Mouse (Mus musculus) G1E (cell line): Measurements from ENCODE around the gene Bex3. TPM values are rescaled to one million over a fixed set of nuclear protein-coding genes. Genes with fewer than 3 reads are reported as not detected.
"Not testable (repeated sequence)": the region's sequence is repeated elsewhere in the genome, so short reads cannot be mapped to it uniquely, and the experiment has no call there.

Experiments
- ATAC-seq: 2 replicates; pipeline ENCODE4 v1.8.0; 2016; ENCODE audit warnings: mild to moderate bottlenecking; ENCODE audit not compliant: insufficient number of reproducible peaks, poor library complexity, low FRiP score, severe bottlenecking; ENCODE audit errors: extremely low read depth
- DNase-seq: peaks from one replicate; pipeline ENCODE4 v3.0.0; 2012; ENCODE audit warnings: low spot score
- H3K27me3 ChIP-seq: 2 replicates; pipeline ENCODE4 v1.6.1; 2012; ENCODE audit warnings: mild to moderate bottlenecking, low read length, inconsistent platforms; ENCODE audit not compliant: insufficient read depth
- H3K36me3 ChIP-seq: replicated peaks from 2 replicates; pipeline ENCODE3; 2012; ENCODE audit warnings: mild to moderate bottlenecking, inconsistent platforms
- H3K4me1 ChIP-seq: 2 replicates; pipeline ENCODE4 v1.6.1; 2012; ENCODE audit warnings: low read depth, low read length, inconsistent platforms, mixed read lengths; ENCODE audit not compliant: insufficient read depth
- H3K4me3 ChIP-seq: 2 replicates; pipeline ENCODE4 v1.5.1; 2012; ENCODE audit warnings: low read depth, mild to moderate bottlenecking, inconsistent platforms, low read length, moderate library complexity, mixed read lengths
- H3K9me3 ChIP-seq: replicated peaks from 2 replicates; pipeline ENCODE4 v1.6.1; 2012; ENCODE audit warnings: inconsistent platforms
- CTCF ChIP-seq: IDR thresholded peaks from 2 replicates; pipeline ENCODE4 v1.5.1; 2012; ENCODE audit warnings: low read depth, low read length, inconsistent platforms, mixed read lengths
- GATA1 ChIP-seq: IDR thresholded peaks from 2 replicates; pipeline ENCODE4 v1.6.1; 2012; ENCODE audit warnings: borderline replicate concordance, low read length, inconsistent platforms, mixed read lengths
- GATA2 ChIP-seq: IDR thresholded peaks from 2 replicates; pipeline ENCODE4 v1.6.1; 2012; ENCODE audit warnings: low read depth, low read length, inconsistent platforms, borderline replicate concordance
- POLR2AphosphoS5 ChIP-seq: IDR thresholded peaks from 2 replicates; pipeline ENCODE4 v1.6.1; 2012; ENCODE audit warnings: low read depth, low read length, inconsistent platforms; ENCODE audit not compliant: insufficient replicate concordance
- TAL1 ChIP-seq: conservative IDR thresholded peaks from 2 replicates; pipeline ENCODE4 v1.6.1; 2012; ENCODE audit warnings: low read depth, low read length, inconsistent platforms, mixed read lengths
- polyA plus RNA-seq: library from polyadenylated mRNA; stranded (reverse); fragments of >175 nt; gene quantifications from 2 replicates; pipeline ENCODE4 v1.2.3, GENCODE M21; 2012
- total RNA-seq, 2 experiments: library from RNA; stranded (forward) in 1 of 2; stranded (reverse) in 1 of 2; fragments of 200-1000 nt in 1 of 2; fragments of >200 nt in 1 of 2; fragmentation: Nextera tagmentation in 1 of 2; gene quantifications; 2 replicates each; pipeline ENCODE4 v1.2.3; 2014 to 2017

Bex3 gene
- total RNA-seq (2014; fragmentation: Nextera tagmentation) (269 and 293 TPM in 2 replicates), total RNA-seq (2017) (192 and 233 TPM in 2 replicates), polyA plus RNA-seq (525 and 668 TPM in 2 replicates)

DNA sequence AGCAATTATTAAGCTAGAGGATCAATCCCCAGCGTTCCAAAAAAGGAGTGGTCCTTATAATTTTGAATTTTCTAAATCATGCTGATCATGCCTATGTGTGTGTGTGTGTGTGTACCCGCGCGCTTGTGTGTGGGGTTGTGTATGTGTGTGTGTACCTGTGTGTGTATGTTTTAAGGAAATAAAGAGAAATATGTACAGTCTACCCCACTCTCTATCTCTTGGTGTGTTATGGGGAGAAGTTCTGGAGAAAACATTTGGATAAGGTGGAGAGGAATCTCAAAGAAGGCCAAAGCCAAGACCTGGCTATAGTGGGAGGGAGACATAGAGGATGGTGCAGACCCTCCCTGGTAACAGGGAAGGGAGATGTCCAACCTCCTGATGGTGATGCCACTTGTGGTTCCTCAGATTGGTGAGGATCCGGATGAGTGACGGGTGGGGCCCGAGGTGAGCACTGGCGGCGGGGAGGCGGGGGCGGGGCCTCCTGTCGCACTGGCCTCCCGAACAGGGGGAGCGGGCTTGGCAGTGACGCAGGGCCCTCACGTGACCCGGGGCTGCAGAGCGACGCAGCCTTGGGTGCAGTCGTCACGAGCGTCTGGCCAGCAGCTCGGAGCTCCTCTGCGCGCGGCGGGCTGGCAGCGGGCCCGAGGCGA is at the start of gene Bex3:
Bex3 (plus strand) TSS at position 511 of the 650 bp plus-strand sequence.
- H3K9me3 ChIP-seq, H3K4me1 ChIP-seq, H3K27me3 ChIP-seq, DNase-seq: not testable (repeated sequence)
- peaks cover 13% of the 10 kb centered on the region for H3K36me3 ChIP-seq
- peak; percentile 88 for ATAC-seq
- H3K4me3 ChIP-seq: peak within 1 kb of the TSS; percentile 68

DNA sequence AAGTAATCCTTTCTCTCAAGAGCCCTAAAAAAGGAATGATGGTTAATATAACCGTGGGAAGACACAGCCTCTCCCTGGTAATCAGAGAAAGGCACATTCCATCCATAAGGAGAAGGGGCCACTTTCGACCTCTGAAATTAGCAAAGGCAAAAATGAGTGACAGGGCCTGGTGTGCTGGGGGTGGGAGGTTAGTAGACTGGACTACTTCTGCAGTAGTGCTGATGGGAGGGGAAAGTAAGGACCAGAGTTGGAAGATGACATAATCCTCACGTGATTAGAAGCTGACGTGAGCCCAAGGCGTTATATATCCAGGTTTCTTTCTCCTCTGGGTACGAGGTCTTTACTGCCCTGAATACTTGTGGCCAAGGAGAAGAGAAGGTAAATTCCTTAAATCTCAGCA is 46.3 kb upstream of the Bex3 start:
- H3K36me3 ChIP-seq: no peaks in the 10 kb centered on the region
- no peaks in the 10 kb centered on the region for H3K27me3 ChIP-seq
- no peak overlapping the region for H3K4me3 ChIP-seq
- no peaks in the 10 kb centered on the region for H3K9me3 ChIP-seq
- DNase-seq (no peak), ATAC-seq (no peak)
- TF ChIP-seq TAL1 (no peak), GATA2 (no peak), POLR2AphosphoS5 (no peak), CTCF (no peak), GATA1 (no peak)
- peaks cover 3% of the 10 kb centered on the region for H3K4me1 ChIP-seq

- Histone ChIP-seq H3K27me3 (no peaks in the 10 kb centered on the region), H3K4me1 (peaks cover 7% of the 10 kb centered on the region), H3K4me3 (no peak overlapping the region), H3K36me3 (no peaks in the 10 kb centered on the region), H3K9me3 (no peaks in the 10 kb centered on the region)
- no peak for ATAC-seq
- DNase-seq: no peak
- TF ChIP-seq CTCF (no peak), GATA1 (no peak), POLR2AphosphoS5 (no peak), GATA2 (no peak), TAL1 (no peak)
These were observed 42.3 kb upstream of the Bex3 start for GRCm38 (mm10) chrX:136227768-136228167.

DNA sequence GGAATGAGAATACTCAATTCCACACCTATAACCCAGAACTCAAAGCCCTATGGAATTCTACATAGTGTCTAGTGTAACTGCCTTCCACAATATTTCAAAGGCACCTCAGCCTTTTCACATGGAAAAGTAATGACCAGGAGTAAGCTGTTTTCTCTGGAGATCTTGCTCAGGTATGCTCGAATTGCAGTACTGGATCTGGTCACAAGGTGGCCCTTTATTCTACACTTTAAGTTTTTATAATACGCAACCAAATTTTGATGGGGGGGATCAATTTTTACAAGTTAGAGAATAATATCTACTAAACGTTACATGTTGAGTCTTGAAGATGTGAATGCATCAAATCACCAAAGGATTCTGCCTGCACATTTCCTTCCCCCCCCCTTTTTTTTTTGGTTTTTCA is 31.9 kb upstream of the Bex3 start:
- no peaks in the 10 kb centered on the region for H3K27me3 ChIP-seq
- ATAC-seq (no peak), DNase-seq (no peak)

DNA sequence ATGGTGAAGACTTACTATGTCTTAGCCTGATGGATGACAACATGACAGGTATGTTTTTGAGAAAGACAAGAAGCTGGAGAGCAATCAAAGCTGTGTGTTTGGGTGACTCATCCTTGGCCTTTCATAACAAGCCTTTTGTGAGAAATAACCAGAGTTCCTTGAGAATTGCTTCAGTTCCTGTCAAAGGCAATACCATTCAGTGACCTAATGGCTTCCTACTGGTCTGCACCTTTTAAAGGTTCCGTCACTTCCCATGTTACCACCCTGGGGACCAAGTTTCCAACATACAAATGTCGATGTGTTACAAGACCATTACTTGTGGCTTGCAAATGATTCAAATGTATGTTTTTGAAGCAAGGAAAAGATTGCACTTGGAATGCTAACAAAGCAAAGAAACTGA is 26.9 kb upstream of the Bex3 start:
- no peaks in the 10 kb centered on the region for H3K27me3 ChIP-seq
- no peak for TF ChIP-seq GATA2
- TF ChIP-seq POLR2AphosphoS5: no peak
- no peak for TF ChIP-seq TAL1
- no peak for TF ChIP-seq GATA1
- TF ChIP-seq CTCF: no peak
- peaks cover 14% of the 10 kb centered on the region for H3K36me3 ChIP-seq
- DNase-seq (no peak), ATAC-seq (no peak)
- H3K4me3 ChIP-seq: no peak overlapping the region
- H3K9me3 ChIP-seq: no peaks in the 10 kb centered on the region
- H3K4me1 ChIP-seq: 0 out of 2 replicates have a peak, but pooled peaks cover 6% of the 10 kb centered on the region

More for the DNA sequence above, 31.9 kb upstream of the Bex3 start:
- Histone ChIP-seq H3K36me3 (no peaks in the 10 kb centered on the region), H3K4me3 (no peak overlapping the region), H3K4me1 (peaks cover 7% of the 10 kb centered on the region), H3K9me3 (no peaks in the 10 kb centered on the region)
- TF ChIP-seq GATA1 (no peak), TAL1 (no peak), POLR2AphosphoS5 (no peak)

DNA sequence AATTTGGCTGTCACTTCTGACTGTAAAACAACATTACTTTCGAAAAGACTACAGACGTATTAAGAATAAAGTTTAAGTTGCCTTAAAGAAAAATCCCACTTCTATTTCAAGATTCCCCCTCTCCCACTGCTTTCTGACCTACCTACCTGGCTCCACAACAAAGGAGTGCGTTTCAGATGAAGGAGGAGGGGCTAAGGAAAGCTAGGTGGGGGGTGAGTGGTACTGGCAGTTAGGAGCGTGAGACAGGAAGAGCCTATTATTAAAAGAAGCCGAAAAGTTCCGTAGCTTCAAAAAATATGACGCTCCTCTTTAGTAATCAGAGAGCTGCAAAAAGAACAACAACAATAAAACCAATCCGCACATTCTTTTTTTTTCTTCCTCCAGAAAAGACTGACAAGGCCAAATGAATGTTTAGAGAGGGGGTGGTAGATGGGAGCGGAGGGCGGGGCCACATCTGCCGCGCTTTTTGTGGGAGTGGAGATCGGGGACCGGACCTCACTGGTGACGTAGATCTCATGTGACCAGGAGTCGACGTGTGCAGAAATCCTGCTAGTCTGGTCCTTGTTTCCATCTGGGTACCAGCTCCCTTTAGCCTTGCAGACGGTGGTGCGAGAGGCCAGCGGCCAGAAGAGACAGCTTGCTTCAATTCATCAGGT is 25.4 kb upstream of the Bex3 start, which contains the start of gene Tceal9:
Tceal9 (plus strand) TSS at position 506 of the 656 bp plus-strand sequence.
- peak; percentile 98 for ATAC-seq
- Histone ChIP-seq H3K4me3 (peak within 1 kb of the TSS; percentile 70), H3K4me1 (0 out of 2 replicates have a peak, but pooled peaks cover 6% of the 10 kb centered on the region), H3K9me3 (no peaks in the 10 kb centered on the region), H3K27me3 (no peaks in the 10 kb centered on the region), H3K36me3 (peaks cover 16% of the 10 kb centered on the region)
- peak; percentile 61 for DNase-seq
- no peak for TF ChIP-seq CTCF
- TF ChIP-seq TAL1: no peak
- no peak for TF ChIP-seq GATA1
- TF ChIP-seq POLR2AphosphoS5: no peak
- TF ChIP-seq GATA2: no peak
